ENCODE assay signal across 24 mouse cellular contexts in genomic region chr11:11978611-11979197, GRCm38 (mm10). TPM values are rescaled to one million over a fixed set of nuclear protein-coding genes. Genes with fewer than 3 reads are reported as not detected.
DNase-seq lines count a peak whose midpoint lies in the region; ATAC-seq and TF ChIP-seq lines count a peak whose summit lies in the region.
"Had no signal": no experiment of that assay in that cellular context is flagged by ENCODE, and none has a peak within 500 bp of the region (broad histone marks: within the 10 kb centered on the region; RNA-seq: fewer than 3 reads in every experiment).

No protein-coding gene starts in this region.

- no peaks in the 10 kb centered on the region for H3K4me1 ChIP-seq in embryonic facial prominence, embryonic 12.5 days
- H3K4me1 ChIP-seq in embryonic facial prominence, embryonic 10.5 days = no peaks in the 10 kb centered on the region
- H3K4me1 ChIP-seq in heart, embryonic 16.5 days (ENCODE audit: control insufficient read depth, insufficient read depth, low read length) = 0 out of 2 replicates have a peak, but pooled peaks cover 3% of the 10 kb centered on the region
- no peaks in the 10 kb centered on the region for H3K4me1 ChIP-seq in lung, embryonic 14.5 days (ENCODE audit: insufficient read depth)
- H3K4me1 ChIP-seq in liver, embryonic 12.5 days = 0 out of 2 replicates have a peak, but pooled peaks cover 10% of the 10 kb centered on the region
- H3K4me1 ChIP-seq: hindbrain, embryonic 10.5 days; midbrain, embryonic 13.5 days had no signal

- H3K27ac ChIP-seq in embryonic facial prominence, embryonic 12.5 days = no peak overlapping the region
- H3K27ac ChIP-seq in embryonic facial prominence, embryonic 10.5 days (replicated peaks) = no peak overlapping the region
- peak overlapping the region; percentile 15; the same call in 1 of the 2 replicates for H3K27ac ChIP-seq in heart, embryonic 16.5 days (ENCODE audit: low read length)
- H3K27ac ChIP-seq in lung, embryonic 14.5 days (ENCODE audit: low read depth) = no peak overlapping the region
- H3K27ac ChIP-seq in liver, embryonic 12.5 days = no peak overlapping the region
- H3K27ac ChIP-seq: heart, adult 2 months; hindbrain, embryonic 10.5 days; kidney, postnatal 0 days; limb, embryonic 15.5 days; midbrain, embryonic 13.5 days had no signal

- no peak overlapping the region for H3K4me3 ChIP-seq in embryonic facial prominence, embryonic 12.5 days
- H3K4me3 ChIP-seq in embryonic facial prominence, embryonic 10.5 days = no peak overlapping the region
- H3K4me3 ChIP-seq in heart, embryonic 16.5 days (ENCODE audit: low read length) = no peak overlapping the region
- no peak overlapping the region for H3K4me3 ChIP-seq in lung, embryonic 14.5 days (ENCODE audit: low read depth, low read length)
- H3K4me3 ChIP-seq in liver, embryonic 12.5 days = no peak overlapping the region
- H3K4me3 ChIP-seq: heart, adult 2 months; hindbrain, embryonic 10.5 days; limb, embryonic 15.5 days; megakaryocyte, embryonic 14.5 days; midbrain, embryonic 13.5 days had no signal

- H3K27me3 ChIP-seq in embryonic facial prominence, embryonic 12.5 days = no peaks in the 10 kb centered on the region
- no peaks in the 10 kb centered on the region for H3K27me3 ChIP-seq in embryonic facial prominence, embryonic 10.5 days (replicated peaks; ENCODE audit: low read depth, poor library complexity, severe bottlenecking)
- H3K27me3 ChIP-seq in heart, embryonic 16.5 days (ENCODE audit: control insufficient read depth, insufficient read depth, low read length) = no peaks in the 10 kb centered on the region
- no peaks in the 10 kb centered on the region for H3K27me3 ChIP-seq in lung, embryonic 14.5 days (ENCODE audit: insufficient read depth, low read length)
- H3K27me3 ChIP-seq in liver, embryonic 12.5 days (replicated peaks) = no peaks in the 10 kb centered on the region
- H3K27me3 ChIP-seq: limb, embryonic 15.5 days had no signal

- no peak overlapping the region for H3K9ac ChIP-seq in embryonic facial prominence, embryonic 12.5 days
- H3K9ac ChIP-seq in heart, embryonic 16.5 days (ENCODE audit: low read length) = no peak overlapping the region
- no peak overlapping the region for H3K9ac ChIP-seq in lung, embryonic 14.5 days
- no peak overlapping the region for H3K9ac ChIP-seq in liver, embryonic 12.5 days
- H3K9ac ChIP-seq: limb, embryonic 15.5 days; midbrain, embryonic 13.5 days had no signal

- ATAC-seq in embryonic facial prominence, embryonic 12.5 days (ENCODE audit: insufficient number of reproducible peaks, insufficient read depth, low FRiP score, low TSS enrichment) = 0 out of 2 replicates have a peak, but pooled peaks have one; percentile 64
- no peak for ATAC-seq in heart, embryonic 16.5 days (replicated peaks; ENCODE audit: extremely low read depth, insufficient read depth, low FRiP score)
- ATAC-seq in lung, embryonic 14.5 days (ENCODE audit: insufficient read depth) = peak; percentile 30; the same call in 1 of the 2 replicates
- ATAC-seq in liver, embryonic 12.5 days = peak; percentile 36; the same call in 1 of the 2 replicates
- ATAC-seq: forebrain, embryonic 16.5 days; hindbrain, embryonic 16.5 days; midbrain, embryonic 13.5 days had no signal

- WGBS in embryonic facial prominence, embryonic 12.5 days = 74% methylated on average over 5 of the region's 5 CpGs
- 81% methylated on average over 5 of the region's 5 CpGs for WGBS in embryonic facial prominence, embryonic 10.5 days
- WGBS in heart, embryonic 16.5 days = 47% methylated on average over 5 of the region's 5 CpGs
- WGBS in lung, embryonic 14.5 days = 45% methylated on average over 5 of the region's 5 CpGs
- WGBS in liver, embryonic 12.5 days (ENCODE audit: insufficient replicate concordance) = 64% methylated on average over 5 of the region's 5 CpGs

- no peaks in the 10 kb centered on the region for H3K9me3 ChIP-seq in embryonic facial prominence, embryonic 12.5 days
- H3K9me3 ChIP-seq in embryonic facial prominence, embryonic 10.5 days = no peaks in the 10 kb centered on the region
- H3K9me3 ChIP-seq in heart, embryonic 16.5 days (replicated peaks; ENCODE audit: control insufficient read depth, low read length) = no peaks in the 10 kb centered on the region
- no peaks in the 10 kb centered on the region for H3K9me3 ChIP-seq in lung, embryonic 14.5 days (ENCODE audit: low read depth, low read length)
- no peaks in the 10 kb centered on the region for H3K9me3 ChIP-seq in liver, embryonic 12.5 days (replicated peaks)
- H3K9me3 ChIP-seq: hindbrain, embryonic 10.5 days; limb, embryonic 15.5 days; megakaryocyte, embryonic 14.5 days; midbrain, embryonic 13.5 days had no signal

- TF ChIP-seq CTCF in lung, embryonic 14.5 days (IDR thresholded peaks at IDR 0.05; ENCODE audit: low read depth) = no peak

- H3K4me2 ChIP-seq in embryonic facial prominence, embryonic 12.5 days (replicated peaks) = no peak overlapping the region
- H3K4me2 ChIP-seq in heart, embryonic 16.5 days (ENCODE audit: low read depth, low read length) = no peak overlapping the region
- H3K4me2 ChIP-seq in lung, embryonic 14.5 days = no peak overlapping the region
- H3K4me2 ChIP-seq in liver, embryonic 12.5 days = no peak overlapping the region
- H3K4me2 ChIP-seq: limb, embryonic 15.5 days; midbrain, embryonic 13.5 days had no signal

- no peaks in the 10 kb centered on the region for H3K36me3 ChIP-seq in embryonic facial prominence, embryonic 12.5 days
- H3K36me3 ChIP-seq in embryonic facial prominence, embryonic 10.5 days (replicated peaks) = peaks cover 60% of the 10 kb centered on the region
- peaks cover 5% of the 10 kb centered on the region for H3K36me3 ChIP-seq in heart, embryonic 16.5 days (ENCODE audit: control insufficient read depth, insufficient read depth)
- H3K36me3 ChIP-seq in lung, embryonic 14.5 days (ENCODE audit: insufficient read depth) = peaks cover 23% of the 10 kb centered on the region; the same call in 1 of the 2 replicates
- 0 out of 2 replicates have a peak, but pooled peaks cover 9% of the 10 kb centered on the region for H3K36me3 ChIP-seq in liver, embryonic 12.5 days
- H3K36me3 ChIP-seq: midbrain, embryonic 13.5 days had no signal

- no peak for DNase-seq in embryonic facial prominence, embryonic 10.5 days (ENCODE audit: low spot score)
- no peak for DNase-seq in heart, postnatal 4 days
- no peak for DNase-seq in lung, embryonic 14.5 days
- DNase-seq in lung, postnatal 25 days (ENCODE audit: low spot score) = no peak
- DNase-seq in MN1 (ENCODE audit: low spot score) = no peak
- DNase-seq: adrenal gland, postnatal 14 days; cerebellum, adult 8-10 months; cerebellum, postnatal 36 days; embryo, embryonic 11 days; gastrocnemius, postnatal 14 days; heart, adult 2 months; kidney, adult 18-20 months; left cerebral cortex, postnatal 4 days; lung, adult 2 months had no signal

RNA-seq across cellular contexts. Expression of gene Grb10, which starts 59.8 kb away (rescaled TPM):
- 584 and 638 TPM in 2 replicates for polyA plus RNA-seq in embryonic facial prominence, embryonic 12.5 days (2016; fragmentation: Nextera tagmentation; extraction: Ambion mirVana)
- polyA plus RNA-seq in embryonic facial prominence, embryonic 10.5 days (2016; fragmentation: Nextera tagmentation; extraction: Ambion mirVana) = 637 and 676 TPM in 2 replicates
- 496 and 553 TPM in 2 replicates for polyA plus RNA-seq in heart, embryonic 16.5 days (2015; fragmentation: Nextera tagmentation; extraction: Ambion mirVana)
- total RNA-seq in heart, postnatal 4 days (2021) = 100 to 1,000 TPM; 356 to 401 TPM
- polyA plus RNA-seq in lung, embryonic 14.5 days (2014; fragmentation: Nextera tagmentation; extraction: Ambion mirVana) = 299 and 313 TPM in 2 replicates
- polyA plus RNA-seq in liver, embryonic 12.5 days (2016; fragmentation: Nextera tagmentation; extraction: Ambion mirVana) = 206 and 211 TPM in 2 replicates
